Mouse (Mus musculus): ENCODE results near the gene Zfp330.
A peak's percentile ranks its signal among the peaks of the same experiment; 100 is the strongest.

The Zfp330 gene

GRCm38 (mm10) chr8:82774093-82774422 lies at the start of gene Zfp330:
TSS of gene Zfp330 (minus strand) at chr8:82774160.
- peak; percentile 84 for DNase-seq

GRCm38 (mm10) chr8:82777945-82778344 lies 4.0 kb upstream of the Zfp330 start:
- DNase-seq: no peak

- no peak for DNase-seq
Observed at GRCm38 (mm10) chr8:82777406-82777805, 3.4 kb upstream of the Zfp330 start.

GRCm38 (mm10) chr8:82774482-82774881 lies 522 bp upstream of the Zfp330 start:
- DNase-seq: no peak

GRCm38 (mm10) chr8:82773332-82774092 lies 448 bp downstream of the Zfp330 start:
- no peak for DNase-seq

- DNase-seq: no peak
Observed at GRCm38 (mm10) chr8:82770886-82771285, 3.1 kb downstream of the Zfp330 start.

GRCm38 (mm10) chr8:82759071-82759470 lies 14.9 kb downstream of the Zfp330 start:
- DNase-seq: no peak

- DNase-seq: no peak
Observed at GRCm38 (mm10) chr8:82754946-82755345, 19.0 kb downstream of the Zfp330 start.

- DNase-seq: no peak
Observed at GRCm38 (mm10) chr8:82746617-82747016, 27.3 kb downstream of the Zfp330 start.

GRCm38 (mm10) chr8:82743905-82744904 lies 29.8 kb downstream of the Zfp330 start:
- peak; percentile 75 for DNase-seq

Measured in right cerebral cortex, postnatal 14 days (tissue).